Mouse (Mus musculus): ENCODE measurements around the gene Paf1. TPM values are rescaled to one million over a fixed set of nuclear protein-coding genes. Genes with fewer than 3 reads are reported as not detected.
A peak's percentile ranks its signal among the peaks of the same experiment; 100 is the strongest.

Gene Paf1
- polyA plus RNA-seq, 1 experiment = 102 TPM

- H3K4me3 ChIP-seq (ENCODE audit: insufficient read depth, low read length) = peak overlapping the region; percentile 93
- H3K27ac ChIP-seq (ENCODE audit: insufficient read depth, low read depth, low read length) = peak overlapping the region; percentile 88
- H3K4me1 ChIP-seq (ENCODE audit: control insufficient read depth, insufficient read depth, low read length) = peaks cover 20% of the 10 kb centered on the region
- TF ChIP-seq POLR2A (IDR thresholded peaks at IDR 0.05; ENCODE audit: borderline replicate concordance, low read depth, low read length) (no peak), CTCF (IDR thresholded peaks at IDR 0.05; ENCODE audit: low read depth, low read length) (no peak)
Observed at GRCm38 (mm10) chr7:28377190-28378065, 15.3 kb upstream of the Paf1 start.

GRCm38 (mm10) chr7:28378066-28378690 is 14.6 kb upstream of the Paf1 start:
- Histone ChIP-seq H3K4me3 (ENCODE audit: insufficient read depth, low read length) (peak overlapping the region; percentile 93), H3K4me1 (ENCODE audit: control insufficient read depth, insufficient read depth, low read length) (peaks cover 23% of the 10 kb centered on the region), H3K27ac (ENCODE audit: insufficient read depth, low read depth, low read length) (peak overlapping the region; percentile 88)
- no peak for TF ChIP-seq CTCF (IDR thresholded peaks at IDR 0.05; ENCODE audit: low read depth, low read length)

GRCm38 (mm10) chr7:28378769-28379651 is 13.7 kb upstream of the Paf1 start:
- TF ChIP-seq CTCF (IDR thresholded peaks at IDR 0.05; ENCODE audit: low read depth, low read length) = no peak
- peak; percentile 99 for TF ChIP-seq POLR2A (IDR thresholded peaks at IDR 0.05; ENCODE audit: borderline replicate concordance, low read depth, low read length)
- H3K4me1 ChIP-seq (ENCODE audit: control insufficient read depth, insufficient read depth, low read length) = peaks cover 28% of the 10 kb centered on the region

GRCm38 (mm10) chr7:28380237-28381016 is 12.3 kb upstream of the Paf1 start, which contains the start of gene Zfp36:
Zfp36 (minus strand) TSS chr7:28380253.
- TF ChIP-seq CTCF (IDR thresholded peaks at IDR 0.05; ENCODE audit: low read depth, low read length) = no peak
- TF ChIP-seq POLR2A (IDR thresholded peaks at IDR 0.05; ENCODE audit: borderline replicate concordance, low read depth, low read length) = no peak
- Histone ChIP-seq H3K4me3 (ENCODE audit: insufficient read depth, low read length) (peak within 1 kb of the TSS; percentile 93), H3K27ac (ENCODE audit: insufficient read depth, low read depth, low read length) (peak within 1 kb of the TSS; percentile 99), H3K4me1 (ENCODE audit: control insufficient read depth, insufficient read depth, low read length) (peaks cover 36% of the 10 kb centered on the region)

More at GRCm38 (mm10) chr7:28378769-28379651, 13.7 kb upstream of the Paf1 start:
- Histone ChIP-seq H3K4me3 (ENCODE audit: insufficient read depth, low read length) (peak overlapping the region; percentile 93), H3K27ac (ENCODE audit: insufficient read depth, low read depth, low read length) (peak overlapping the region; percentile 99)

- peaks cover 39% of the 10 kb centered on the region for H3K4me1 ChIP-seq (ENCODE audit: control insufficient read depth, insufficient read depth, low read length)
- peak overlapping the region; percentile 59 for H3K4me3 ChIP-seq (ENCODE audit: insufficient read depth, low read length)
- peak overlapping the region; percentile 99 for H3K27ac ChIP-seq (ENCODE audit: insufficient read depth, low read depth, low read length)
- TF ChIP-seq POLR2A (IDR thresholded peaks at IDR 0.05; ENCODE audit: borderline replicate concordance, low read depth, low read length) = no peak
- TF ChIP-seq CTCF (IDR thresholded peaks at IDR 0.05; ENCODE audit: low read depth, low read length) = no peak
Observed at GRCm38 (mm10) chr7:28381017-28381790, 11.5 kb upstream of the Paf1 start.

- H3K4me3 ChIP-seq (ENCODE audit: insufficient read depth, low read length) = peak overlapping the region; percentile 59
- peak overlapping the region; percentile 99 for H3K27ac ChIP-seq (ENCODE audit: insufficient read depth, low read depth, low read length)
- peaks cover 41% of the 10 kb centered on the region for H3K4me1 ChIP-seq (ENCODE audit: control insufficient read depth, insufficient read depth, low read length)
- TF ChIP-seq POLR2A (IDR thresholded peaks at IDR 0.05; ENCODE audit: borderline replicate concordance, low read depth, low read length) (no peak), CTCF (IDR thresholded peaks at IDR 0.05; ENCODE audit: low read depth, low read length) (no peak)
Observed at GRCm38 (mm10) chr7:28381938-28382337, 10.8 kb upstream of the Paf1 start.

- Histone ChIP-seq H3K4me3 (ENCODE audit: insufficient read depth, low read length) (peak overlapping the region; percentile 59), H3K27ac (ENCODE audit: insufficient read depth, low read depth, low read length) (peak overlapping the region; percentile 99), H3K4me1 (ENCODE audit: control insufficient read depth, insufficient read depth, low read length) (peaks cover 41% of the 10 kb centered on the region)
- TF ChIP-seq POLR2A (IDR thresholded peaks at IDR 0.05; ENCODE audit: borderline replicate concordance, low read depth, low read length) = no peak
- TF ChIP-seq CTCF (IDR thresholded peaks at IDR 0.05; ENCODE audit: low read depth, low read length) = no peak
Observed at GRCm38 (mm10) chr7:28382347-28382951, 10.3 kb upstream of the Paf1 start.

GRCm38 (mm10) chr7:28382981-28383396 is 9.8 kb upstream of the Paf1 start:
- Histone ChIP-seq H3K4me1 (ENCODE audit: control insufficient read depth, insufficient read depth, low read length) (peaks cover 41% of the 10 kb centered on the region), H3K27ac (ENCODE audit: insufficient read depth, low read depth, low read length) (peak overlapping the region; percentile 99), H3K4me3 (ENCODE audit: insufficient read depth, low read length) (peak overlapping the region; percentile 18)
- TF ChIP-seq CTCF (IDR thresholded peaks at IDR 0.05; ENCODE audit: low read depth, low read length) (no peak), POLR2A (IDR thresholded peaks at IDR 0.05; ENCODE audit: borderline replicate concordance, low read depth, low read length) (no peak)

All from bone marrow macrophage, adult 2 months (primary cell).